Mouse (Mus musculus) embryonic facial prominence, embryonic 11.5 days (tissue): Measurements from ENCODE around the gene Gm49383. TPM values are rescaled to one million over a fixed set of nuclear protein-coding genes. Genes with fewer than 3 reads are reported as not detected.

Experiments
- ATAC-seq: fragments of 200-750 bp; cut with Nextera tagmentation; replicated peaks from 2 replicates; pipeline ENCODE4 v1.8.0; 2017; ENCODE audit warnings: low read depth; ENCODE audit not compliant: insufficient number of reproducible peaks, low FRiP score, low TSS enrichment
- DNase-seq: peaks from one replicate; pipeline ENCODE4 v3.0.0-alpha.2; 2015; ENCODE audit warnings: low spot score
- H3K27ac ChIP-seq: fragments of 300-500 bp; sonication (generic); replicated peaks from 2 replicates; pipeline ENCODE4 v1.5.1; 2014; ENCODE audit warnings: mild to moderate bottlenecking, low read depth, low read length, control low read depth
- H3K27me3 ChIP-seq: fragments of 300-500 bp; sonication (generic); 2 replicates; pipeline ENCODE4 v1.6.1; 2014; ENCODE audit warnings: mild to moderate bottlenecking, low read length, moderate library complexity, mixed read lengths; ENCODE audit not compliant: control insufficient read depth, insufficient read depth
- H3K36me3 ChIP-seq: fragments of 300-500 bp; sonication (generic); replicated peaks from 2 replicates; pipeline ENCODE4 v1.6.1; 2014; ENCODE audit warnings: low read depth, mild to moderate bottlenecking, low read length, moderate library complexity, mixed read lengths; ENCODE audit not compliant: control insufficient read depth, insufficient read depth
- H3K4me1 ChIP-seq: fragments of 300-500 bp; sonication (generic); 2 replicates; pipeline ENCODE4 v1.6.1; 2014; ENCODE audit warnings: low read length, mixed read lengths; ENCODE audit not compliant: control insufficient read depth, insufficient read depth
- H3K4me2 ChIP-seq: fragments of 300-500 bp; sonication (generic); 2 replicates; pipeline ENCODE4 v1.6.1; 2014; ENCODE audit warnings: low read depth, mild to moderate bottlenecking, control low read depth, low read length, moderate library complexity
- H3K4me3 ChIP-seq: fragments of 300-500 bp; sonication (generic); 2 replicates; pipeline ENCODE4 v1.5.1; 2014; ENCODE audit warnings: low read depth, low read length, control low read depth
- H3K9ac ChIP-seq: fragments of 300-500 bp; sonication (generic); replicated peaks from 2 replicates; pipeline ENCODE4 v1.6.1; 2014; ENCODE audit warnings: mild to moderate bottlenecking, control low read depth, low read length
- H3K9me3 ChIP-seq: fragments of 300-500 bp; sonication (generic); replicated peaks from 2 replicates; pipeline ENCODE4 v1.6.1; 2016; ENCODE audit warnings: mild to moderate bottlenecking, low read length, inconsistent platforms, mixed read lengths; ENCODE audit not compliant: control insufficient read depth
- WGBS: fragments of 180-500 bp; shearing (Covaris S2); extraction: QIAGEN DNeasy Blood & Tissue Kit; methylation state at CpG from one replicate; pipeline ENCODE4 v1.1.7; 2014; 5-methylcytosine and 5-hydroxymethylcytosine counted together
- polyA plus RNA-seq: library from polyadenylated mRNA; unstranded; fragments of >200 nt; fragmentation: Nextera tagmentation; extraction: Ambion mirVana; gene quantifications from 2 replicates; pipeline ENCODE4 v1.2.1, GENCODE M21; 2014

Gm49383 gene
- polyA plus RNA-seq, 1 experiment from 2014 or later, result 43.7 TPM

GRCm38 (mm10) chr12:69210056-69210979, 13.4 kb upstream of the Gm49383 start:
- Histone ChIP-seq H3K4me1 (no peaks in the 10 kb centered on the region), H3K4me2 (no peak overlapping the region), H3K4me3 (no peak overlapping the region), H3K36me3 (no peaks in the 10 kb centered on the region; the same call in 1 of the 2 replicates), H3K27me3 (no peaks in the 10 kb centered on the region), H3K9ac (no peak overlapping the region), H3K9me3 (no peaks in the 10 kb centered on the region), H3K27ac (no peak overlapping the region)
- 86% methylated on average over 18 of the region's 18 CpGs for WGBS
- ATAC-seq (no peak), DNase-seq (no peak)

- no peaks in the 10 kb centered on the region for H3K9me3 ChIP-seq
- no peaks in the 10 kb centered on the region; the same call in 1 of the 2 replicates for H3K36me3 ChIP-seq
- H3K4me2 ChIP-seq, result no peak overlapping the region
- no peaks in the 10 kb centered on the region for H3K4me1 ChIP-seq
- no peak overlapping the region for H3K4me3 ChIP-seq
- WGBS, result 93% methylated on average over 2 of the region's 2 CpGs
- H3K27ac ChIP-seq, result no peak overlapping the region
- no peak overlapping the region for H3K9ac ChIP-seq
- no peaks in the 10 kb centered on the region for H3K27me3 ChIP-seq
- DNase-seq (no peak), ATAC-seq (no peak)
Measured at GRCm38 (mm10) chr12:69208520-69208919, 11.6 kb upstream of the Gm49383 start.

- 90% methylated on average over 7 of the region's 7 CpGs for WGBS
- H3K4me3 ChIP-seq, result no peak overlapping the region
- H3K9me3 ChIP-seq, result no peaks in the 10 kb centered on the region
- H3K36me3 ChIP-seq, result no peaks in the 10 kb centered on the region; the same call in 1 of the 2 replicates
- H3K4me1 ChIP-seq, result no peaks in the 10 kb centered on the region
- H3K4me2 ChIP-seq, result no peak overlapping the region
- H3K27me3 ChIP-seq, result no peaks in the 10 kb centered on the region
- no peak overlapping the region for H3K9ac ChIP-seq
- DNase-seq, result no peak
- no peak overlapping the region for H3K27ac ChIP-seq
- ATAC-seq, result no peak
Measured at GRCm38 (mm10) chr12:69207926-69208325, 11.0 kb upstream of the Gm49383 start.

- no peak overlapping the region for H3K4me2 ChIP-seq
- H3K27me3 ChIP-seq, result no peaks in the 10 kb centered on the region
- no peaks in the 10 kb centered on the region for H3K4me1 ChIP-seq
- no peak for ATAC-seq
- no peak for DNase-seq
- no peaks in the 10 kb centered on the region for H3K9me3 ChIP-seq
- 96% methylated on average over 8 of the region's 8 CpGs for WGBS
- no peak overlapping the region for H3K27ac ChIP-seq
- no peak overlapping the region for H3K4me3 ChIP-seq
- H3K36me3 ChIP-seq, result no peaks in the 10 kb centered on the region; the same call in 1 of the 2 replicates
- no peak overlapping the region for H3K9ac ChIP-seq
Measured at GRCm38 (mm10) chr12:69207396-69207795, 10.5 kb upstream of the Gm49383 start.

GRCm38 (mm10) chr12:69204052-69204833, 7.3 kb upstream of the Gm49383 start, which contains the start of gene Gm49384:
Gene Gm49384 (minus strand): TSS chr12:69204267.
- Histone ChIP-seq H3K4me3 (no peak within 1 kb of the TSS), H3K36me3 (no peaks in the 10 kb centered on the region; the same call in 1 of the 2 replicates), H3K9ac (no peak within 1 kb of the TSS), H3K4me2 (no peak within 1 kb of the TSS), H3K4me1 (no peaks in the 10 kb centered on the region), H3K27me3 (no peaks in the 10 kb centered on the region), H3K27ac (no peak within 1 kb of the TSS), H3K9me3 (no peaks in the 10 kb centered on the region)
- 85% methylated on average over 16 of the region's 16 CpGs for WGBS
- ATAC-seq (0 out of 2 replicates have a peak, but pooled peaks have one; percentile 46), DNase-seq (peak; percentile 38)

GRCm38 (mm10) chr12:69198985-69199384, 2.1 kb upstream of the Gm49383 start:
- H3K4me1 ChIP-seq, result no peaks in the 10 kb centered on the region
- H3K9me3 ChIP-seq, result no peaks in the 10 kb centered on the region
- ATAC-seq (no peak), DNase-seq (no peak)
- H3K9ac ChIP-seq, result no peak overlapping the region
- H3K27ac ChIP-seq, result no peak overlapping the region
- H3K4me3 ChIP-seq, result no peak overlapping the region
- H3K4me2 ChIP-seq, result no peak overlapping the region
- no peaks in the 10 kb centered on the region for H3K27me3 ChIP-seq
- no peaks in the 10 kb centered on the region; the same call in 1 of the 2 replicates for H3K36me3 ChIP-seq

- H3K27ac ChIP-seq, result peak within 1 kb of the TSS; percentile 74
- H3K4me3 ChIP-seq, result peak within 1 kb of the TSS; percentile 96
- peak; percentile 80 for DNase-seq
- H3K4me2 ChIP-seq, result peak within 1 kb of the TSS; percentile 95
- ATAC-seq, result peak; percentile 11; the same call in 1 of the 2 replicates
- no peaks in the 10 kb centered on the region for H3K9me3 ChIP-seq
- no peaks in the 10 kb centered on the region; the same call in 1 of the 2 replicates for H3K36me3 ChIP-seq
- WGBS, result 0% methylated on average over 18 of the region's 18 CpGs
- H3K9ac ChIP-seq, result peak within 1 kb of the TSS; percentile 86
- H3K4me1 ChIP-seq, result no peaks in the 10 kb centered on the region
- no peaks in the 10 kb centered on the region for H3K27me3 ChIP-seq
Measured at GRCm38 (mm10) chr12:69198164-69198535, 1.2 kb upstream of the Gm49383 start, which contains the start of gene Dnaaf2. Gene Dnaaf2 (minus strand): TSS chr12:69198429.
